Mouse (Mus musculus) intestine, embryonic 14.5 days (tissue): Measurements from ENCODE around the gene Med12. TPM values are rescaled to one million over a fixed set of nuclear protein-coding genes. Genes with fewer than 3 reads are reported as not detected.

ENCODE experiments used
- ATAC-seq: fragments of 200-750 bp; cut with Nextera tagmentation; replicated peaks from 2 replicates; pipeline ENCODE4 v1.8.0; 2017; ENCODE audit warnings: low read depth, moderate number of reproducible peaks, moderate TSS enrichment, moderate library complexity; ENCODE audit not compliant: low FRiP score, low TSS enrichment
- DNase-seq: peaks from one replicate; pipeline ENCODE4 v3.0.0-alpha.2; 2018; ENCODE audit warnings: low spot score
- H3K27ac ChIP-seq: fragments of 300-500 bp; sonication (generic); 2 replicates; pipeline ENCODE4 v1.5.1; 2014; ENCODE audit warnings: low read depth, mild to moderate bottlenecking, control low read depth
- H3K27me3 ChIP-seq: fragments of 300-500 bp; sonication (generic); replicated peaks from 2 replicates; pipeline ENCODE4 v1.6.1; 2014; ENCODE audit warnings: low read length, control low read depth; ENCODE audit not compliant: control insufficient read depth, insufficient read depth
- H3K36me3 ChIP-seq: fragments of 300-500 bp; sonication (generic); 2 replicates; pipeline ENCODE4 v1.6.1; 2014; ENCODE audit warnings: low read length, control low read depth; ENCODE audit not compliant: control insufficient read depth, insufficient read depth
- H3K4me1 ChIP-seq: fragments of 300-500 bp; sonication (generic); replicated peaks from 2 replicates; pipeline ENCODE4 v1.6.1; 2014; ENCODE audit warnings: low read length, control low read depth, mixed read lengths; ENCODE audit not compliant: control insufficient read depth, insufficient read depth
- H3K4me2 ChIP-seq: fragments of 300-500 bp; sonication (generic); 2 replicates; pipeline ENCODE4 v1.6.1; 2014; ENCODE audit warnings: low read length
- H3K4me3 ChIP-seq: fragments of 300-500 bp; sonication (generic); 2 replicates; pipeline ENCODE4 v1.5.1; 2014; ENCODE audit warnings: low read depth, low read length, control low read depth, mixed read lengths
- H3K9ac ChIP-seq: fragments of 300-500 bp; sonication (generic); 2 replicates; pipeline ENCODE4 v1.6.1; 2014; ENCODE audit warnings: mild to moderate bottlenecking, low read length
- H3K9me3 ChIP-seq: fragments of 300-500 bp; sonication (generic); 2 replicates; pipeline ENCODE4 v1.6.1; 2016; ENCODE audit warnings: low read length, control low read depth; ENCODE audit not compliant: control insufficient read depth
- WGBS: fragments of 180-500 bp; shearing (Covaris S2); extraction: QIAGEN DNeasy Blood & Tissue Kit; methylation state at CpG from one replicate; pipeline ENCODE4 v1.1.7; 2014; 5-methylcytosine and 5-hydroxymethylcytosine counted together
- polyA plus RNA-seq: library from polyadenylated mRNA; unstranded; fragments of >200 nt; fragmentation: Nextera tagmentation; extraction: Ambion mirVana; gene quantifications from 2 replicates; pipeline ENCODE4 v1.2.1, GENCODE M21; 2014

Med12 gene
- polyA plus RNA-seq: 38.5 and 48.2 TPM in 2 replicates

GRCm38 (mm10) chrX:101273875-101274738, at the start of gene Med12:
Gene Med12, plus strand, starts transcription at chrX:101274030.
- H3K9me3 ChIP-seq: no peaks in the 10 kb centered on the region
- no peaks in the 10 kb centered on the region for H3K4me1 ChIP-seq
- H3K9ac ChIP-seq: peak within 1 kb of the TSS; percentile 56
- peak; percentile 95 for ATAC-seq
- peak; percentile 84 for DNase-seq
- peak within 1 kb of the TSS; percentile 63; the same call in 1 of the 2 replicates for H3K27ac ChIP-seq
- peak within 1 kb of the TSS; percentile 48 for H3K4me3 ChIP-seq
- 0 out of 2 replicates have a peak, but pooled peaks cover 3% of the 10 kb centered on the region for H3K27me3 ChIP-seq
- peak within 1 kb of the TSS; percentile 48 for H3K4me2 ChIP-seq
- 17% methylated on average over 52 of the region's 54 CpGs for WGBS
- H3K36me3 ChIP-seq: peaks cover 22% of the 10 kb centered on the region

GRCm38 (mm10) chrX:101245011-101245410, 28.8 kb upstream of the Med12 start:
- no peak overlapping the region for H3K27ac ChIP-seq
- H3K4me1 ChIP-seq: no peaks in the 10 kb centered on the region
- no peaks in the 10 kb centered on the region for H3K36me3 ChIP-seq
- H3K9ac ChIP-seq: no peak overlapping the region
- DNase-seq (no peak), ATAC-seq (no peak)
- no peaks in the 10 kb centered on the region for H3K9me3 ChIP-seq
- 0 out of 2 replicates have a peak, but pooled peaks cover 6% of the 10 kb centered on the region for H3K27me3 ChIP-seq
- WGBS: 20% methylated on average over 1 of the region's 1 CpGs
- no peak overlapping the region for H3K4me3 ChIP-seq
- H3K4me2 ChIP-seq: no peak overlapping the region

- ATAC-seq (peak; percentile 89), DNase-seq (peak; percentile 85)
- Histone ChIP-seq H3K9me3 (no peaks in the 10 kb centered on the region), H3K9ac (peak within 1 kb of the TSS; percentile 46), H3K4me1 (no peaks in the 10 kb centered on the region; the same call in 1 of the 2 replicates), H3K4me2 (peak within 1 kb of the TSS; percentile 59), H3K27ac (peak within 1 kb of the TSS; percentile 38; the same call in 1 of the 2 replicates), H3K36me3 (0 out of 2 replicates have a peak, but pooled peaks cover 6% of the 10 kb centered on the region), H3K27me3 (0 out of 2 replicates have a peak, but pooled peaks cover 6% of the 10 kb centered on the region), H3K4me3 (peak within 1 kb of the TSS; percentile 49)
- 18% methylated on average over 46 of the region's 47 CpGs for WGBS
Measured at GRCm38 (mm10) chrX:101253952-101254729, 19.7 kb upstream of the Med12 start, which contains the start of gene Foxo4. Gene Foxo4, plus strand, starts transcription at chrX:101254528.

GRCm38 (mm10) chrX:101254740-101255139, 19.1 kb upstream of the Med12 start:
- no peaks in the 10 kb centered on the region; the same call in 1 of the 2 replicates for H3K4me1 ChIP-seq
- DNase-seq (peak; percentile 65), ATAC-seq (no peak; the same call in 1 of the 2 replicates)
- peak overlapping the region; percentile 38; the same call in 1 of the 2 replicates for H3K27ac ChIP-seq
- peak overlapping the region; percentile 46 for H3K9ac ChIP-seq
- 0 out of 2 replicates have a peak, but pooled peaks cover 6% of the 10 kb centered on the region for H3K36me3 ChIP-seq
- H3K27me3 ChIP-seq: 0 out of 2 replicates have a peak, but pooled peaks cover 6% of the 10 kb centered on the region
- peak overlapping the region; percentile 59 for H3K4me2 ChIP-seq
- H3K4me3 ChIP-seq: peak overlapping the region; percentile 49
- H3K9me3 ChIP-seq: no peaks in the 10 kb centered on the region
- 15% methylated on average over 26 of the region's 26 CpGs for WGBS

GRCm38 (mm10) chrX:101256603-101257002, 17.2 kb upstream of the Med12 start:
- DNase-seq: no peak
- peaks cover 5% of the 10 kb centered on the region; the same call in 1 of the 2 replicates for H3K4me1 ChIP-seq
- no peak overlapping the region for H3K4me3 ChIP-seq
- H3K27ac ChIP-seq: no peak overlapping the region
- 82% methylated on average over 13 of the region's 13 CpGs for WGBS
- H3K9ac ChIP-seq: no peak overlapping the region
- no peak for ATAC-seq
- H3K36me3 ChIP-seq: 0 out of 2 replicates have a peak, but pooled peaks cover 6% of the 10 kb centered on the region
- H3K27me3 ChIP-seq: 0 out of 2 replicates have a peak, but pooled peaks cover 6% of the 10 kb centered on the region
- H3K4me2 ChIP-seq: no peak overlapping the region; the same call in 1 of the 2 replicates
- no peaks in the 10 kb centered on the region for H3K9me3 ChIP-seq

- H3K9ac ChIP-seq: no peak overlapping the region
- DNase-seq (peak; percentile 58), ATAC-seq (peak; percentile 81)
- H3K4me3 ChIP-seq: no peak overlapping the region
- 0 out of 2 replicates have a peak, but pooled peaks cover 6% of the 10 kb centered on the region for H3K36me3 ChIP-seq
- peaks cover 5% of the 10 kb centered on the region; the same call in 1 of the 2 replicates for H3K4me1 ChIP-seq
- 0 out of 2 replicates have a peak, but pooled peaks cover 2% of the 10 kb centered on the region for H3K27me3 ChIP-seq
- WGBS: 11% methylated on average over 10 of the region's 13 CpGs
- H3K27ac ChIP-seq: peak overlapping the region; percentile 64
- H3K9me3 ChIP-seq: no peaks in the 10 kb centered on the region
- H3K4me2 ChIP-seq: no peak overlapping the region
Measured at GRCm38 (mm10) chrX:101260441-101261325, 13.1 kb upstream of the Med12 start.

- WGBS: 88% methylated on average over 1 of the region's 1 CpGs
- Histone ChIP-seq H3K9ac (no peak within 1 kb of the TSS), H3K36me3 (0 out of 2 replicates have a peak, but pooled peaks cover 1% of the 10 kb centered on the region), H3K27ac (no peak within 1 kb of the TSS), H3K27me3 (no peaks in the 10 kb centered on the region; the same call in 1 of the 2 replicates), H3K4me2 (no peak within 1 kb of the TSS), H3K4me1 (0 out of 2 replicates have a peak, but pooled peaks cover 5% of the 10 kb centered on the region), H3K9me3 (no peaks in the 10 kb centered on the region), H3K4me3 (no peak within 1 kb of the TSS)
- ATAC-seq: no peak
- DNase-seq: no peak
Measured at GRCm38 (mm10) chrX:101263892-101264291, 9.9 kb upstream of the Med12 start, which contains the start of gene Gm614. Gene Gm614, minus strand, starts transcription at chrX:101263992.
